Mouse (Mus musculus): ENCODE measurements around the gene Cfap20. TPM values are rescaled to one million over a fixed set of nuclear protein-coding genes. Genes with fewer than 3 reads are reported as not detected.

Cfap20 gene
- polyA plus RNA-seq, 1 experiment from 2014 or later, result 147 TPM

- WGBS, result 88% methylated on average over 5 of the region's 5 CpGs
- DNase-seq (ENCODE audit: low spot score), result no peak
Observed at GRCm38 (mm10) chr8:95440168-95440709, 5.6 kb upstream of the Cfap20 start.

DNA sequence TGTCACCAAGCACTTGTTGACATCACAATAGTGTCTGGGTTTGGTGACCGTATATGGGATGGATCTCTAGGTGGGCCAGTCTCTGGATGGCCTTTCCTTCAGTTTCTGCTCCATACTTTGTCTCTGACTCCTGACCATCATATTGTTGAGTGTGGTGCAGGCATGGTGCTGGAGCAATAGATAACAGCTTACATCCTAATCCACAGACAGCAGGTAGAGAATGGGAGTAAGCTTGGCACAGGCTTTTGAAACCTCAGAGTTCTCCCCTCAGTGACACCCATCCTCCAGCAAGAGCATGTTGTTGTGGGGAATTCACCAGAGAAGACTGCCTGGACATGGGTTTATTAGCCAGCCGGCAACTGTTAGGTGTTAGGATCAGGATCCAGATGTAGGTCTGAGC lies 4.8 kb upstream of the Cfap20 start:
- Histone ChIP-seq H3K4me1 (replicated peaks; ENCODE audit: control insufficient read depth, insufficient read depth, low read length) (no peaks in the 10 kb centered on the region), H3K27ac (ENCODE audit: low read depth, low read length) (no peak overlapping the region), H3K9me3 (ENCODE audit: control insufficient read depth, low read length) (no peaks in the 10 kb centered on the region), H3K4me2 (ENCODE audit: low read depth, low read length, severe bottlenecking) (no peak overlapping the region), H3K9ac (ENCODE audit: low read length) (no peak overlapping the region), H3K27me3 (ENCODE audit: control insufficient read depth, insufficient read depth, low read length) (no peaks in the 10 kb centered on the region), H3K36me3 (ENCODE audit: control insufficient read depth, insufficient read depth, low read length) (no peaks in the 10 kb centered on the region), H3K4me3 (ENCODE audit: low read depth, low read length) (no peak overlapping the region)
- DNase-seq (ENCODE audit: low spot score), result no peak
- WGBS, result 92% methylated on average over 2 of the region's 2 CpGs
- no peak for ATAC-seq (replicated peaks; ENCODE audit: low FRiP score)

More at GRCm38 (mm10) chr8:95440168-95440709, 5.6 kb upstream of the Cfap20 start:
- Histone ChIP-seq H3K4me1 (replicated peaks; ENCODE audit: control insufficient read depth, insufficient read depth, low read length) (no peaks in the 10 kb centered on the region), H3K9me3 (ENCODE audit: control insufficient read depth, low read length) (no peaks in the 10 kb centered on the region), H3K4me2 (ENCODE audit: low read depth, low read length, severe bottlenecking) (no peak overlapping the region), H3K27ac (ENCODE audit: low read depth, low read length) (no peak overlapping the region), H3K9ac (ENCODE audit: low read length) (no peak overlapping the region), H3K4me3 (ENCODE audit: low read depth, low read length) (no peak overlapping the region), H3K36me3 (ENCODE audit: control insufficient read depth, insufficient read depth, low read length) (no peaks in the 10 kb centered on the region), H3K27me3 (ENCODE audit: control insufficient read depth, insufficient read depth, low read length) (no peaks in the 10 kb centered on the region)
- no peak for ATAC-seq (replicated peaks; ENCODE audit: low FRiP score)

DNA sequence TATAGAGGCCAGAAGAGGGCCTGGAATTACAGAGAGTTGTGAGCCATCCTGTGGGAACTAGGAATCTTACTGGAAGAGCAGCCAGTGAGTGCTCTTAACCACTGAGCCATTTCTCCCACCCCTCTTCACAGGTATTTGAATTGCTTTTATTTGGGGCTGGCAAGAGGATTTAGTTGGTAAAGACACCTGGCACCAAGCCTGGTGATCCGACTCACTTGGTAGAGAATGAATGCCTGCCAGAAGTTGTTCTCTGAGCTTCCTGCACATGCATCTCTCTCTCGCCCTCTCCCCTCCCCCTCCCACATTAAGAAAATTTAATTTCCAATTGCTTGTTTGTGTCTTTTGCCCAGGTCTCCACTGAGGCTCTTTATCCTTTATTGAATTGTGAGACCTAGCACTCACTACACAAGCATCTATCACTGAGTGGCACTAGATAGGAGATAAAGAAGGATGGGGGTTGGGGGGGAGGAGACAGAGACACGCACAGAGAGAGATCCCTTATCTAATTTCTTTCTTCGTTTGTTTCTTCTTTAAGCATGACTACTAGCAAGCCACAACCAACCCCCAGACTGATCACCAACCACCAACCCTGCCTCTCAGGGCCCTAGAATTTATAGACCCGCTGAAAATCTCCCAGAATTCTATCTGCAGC lies 2.8 kb upstream of the Cfap20 start:
- Histone ChIP-seq H3K9me3 (ENCODE audit: control insufficient read depth, low read length) (no peaks in the 10 kb centered on the region), H3K27ac (ENCODE audit: low read depth, low read length) (no peak overlapping the region), H3K36me3 (ENCODE audit: control insufficient read depth, insufficient read depth, low read length) (no peaks in the 10 kb centered on the region), H3K4me3 (ENCODE audit: low read depth, low read length) (no peak overlapping the region), H3K4me1 (replicated peaks; ENCODE audit: control insufficient read depth, insufficient read depth, low read length) (peaks cover 8% of the 10 kb centered on the region; the same call in 1 of the 2 replicates), H3K9ac (ENCODE audit: low read length) (no peak overlapping the region), H3K27me3 (ENCODE audit: control insufficient read depth, insufficient read depth, low read length) (no peaks in the 10 kb centered on the region), H3K4me2 (ENCODE audit: low read depth, low read length, severe bottlenecking) (no peak overlapping the region)
- 67% methylated on average over 5 of the region's 5 CpGs for WGBS
- no peak for DNase-seq (ENCODE audit: low spot score)
- ATAC-seq (replicated peaks; ENCODE audit: low FRiP score), result no peak

DNA sequence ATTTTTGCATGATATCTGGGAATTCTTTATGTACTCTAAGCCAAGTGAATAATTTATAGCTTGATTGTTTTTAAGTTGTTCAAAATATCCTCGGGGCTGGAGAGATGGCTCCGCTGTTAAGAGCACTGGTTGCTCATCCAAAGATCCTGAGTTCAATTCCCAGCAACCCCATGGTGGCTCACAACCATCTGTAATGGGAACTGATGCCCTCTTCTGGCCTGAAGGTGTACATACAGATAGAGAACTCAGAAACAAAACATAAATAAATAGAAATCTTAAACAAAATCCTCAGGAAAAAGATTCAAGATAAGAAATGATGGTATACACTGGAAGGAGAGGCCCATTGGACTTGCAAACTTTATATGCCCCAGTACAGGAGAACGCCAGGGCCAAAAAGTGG lies 1.3 kb upstream of the Cfap20 start:
- ATAC-seq (replicated peaks; ENCODE audit: low FRiP score), result no peak
- no peak overlapping the region for H3K4me3 ChIP-seq (ENCODE audit: low read depth, low read length)
- H3K4me1 ChIP-seq (replicated peaks; ENCODE audit: control insufficient read depth, insufficient read depth, low read length), result peaks cover 8% of the 10 kb centered on the region; the same call in 1 of the 2 replicates
- no peak for DNase-seq (ENCODE audit: low spot score)
- no peaks in the 10 kb centered on the region for H3K36me3 ChIP-seq (ENCODE audit: control insufficient read depth, insufficient read depth, low read length)
- H3K9ac ChIP-seq (ENCODE audit: low read length), result no peak overlapping the region
- no peaks in the 10 kb centered on the region for H3K9me3 ChIP-seq (ENCODE audit: control insufficient read depth, low read length)
- 95% methylated on average over 3 of the region's 3 CpGs for WGBS
- H3K27me3 ChIP-seq (ENCODE audit: control insufficient read depth, insufficient read depth, low read length), result no peaks in the 10 kb centered on the region
- no peak overlapping the region for H3K27ac ChIP-seq (ENCODE audit: low read depth, low read length)
- no peak overlapping the region for H3K4me2 ChIP-seq (ENCODE audit: low read depth, low read length, severe bottlenecking)

DNA sequence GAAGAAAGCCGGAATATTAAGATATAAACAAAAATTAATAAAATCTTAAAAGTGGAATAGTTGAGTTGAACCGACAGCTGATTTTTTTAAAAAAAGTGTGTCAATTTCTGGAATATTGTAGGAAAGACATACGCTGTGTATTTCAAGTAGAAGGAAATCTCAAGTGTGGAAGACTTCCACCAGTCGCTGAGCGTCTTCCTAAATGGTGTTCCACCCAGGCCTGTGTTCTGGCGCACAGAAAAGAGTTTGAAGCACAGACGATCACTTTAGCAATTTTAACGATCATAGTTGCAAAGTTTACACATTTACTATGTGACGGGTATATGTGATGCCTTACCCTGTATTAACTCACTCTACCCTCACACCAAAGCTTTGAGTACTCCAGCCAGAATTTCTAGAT lies 802 bp upstream of the Cfap20 start:
- DNase-seq (ENCODE audit: low spot score), result no peak
- no peak overlapping the region for H3K27ac ChIP-seq (ENCODE audit: low read depth, low read length)
- H3K4me2 ChIP-seq (ENCODE audit: low read depth, low read length, severe bottlenecking), result no peak overlapping the region; the same call in 1 of the 2 replicates
- H3K36me3 ChIP-seq (ENCODE audit: control insufficient read depth, insufficient read depth, low read length), result no peaks in the 10 kb centered on the region
- no peaks in the 10 kb centered on the region for H3K27me3 ChIP-seq (ENCODE audit: control insufficient read depth, insufficient read depth, low read length)
- no peak overlapping the region for H3K4me3 ChIP-seq (ENCODE audit: low read depth, low read length)
- ATAC-seq (replicated peaks; ENCODE audit: low FRiP score), result no peak
- peaks cover 8% of the 10 kb centered on the region; the same call in 1 of the 2 replicates for H3K4me1 ChIP-seq (replicated peaks; ENCODE audit: control insufficient read depth, insufficient read depth, low read length)
- WGBS, result 94% methylated on average over 9 of the region's 9 CpGs
- no peak overlapping the region for H3K9ac ChIP-seq (ENCODE audit: low read length)
- no peaks in the 10 kb centered on the region for H3K9me3 ChIP-seq (ENCODE audit: control insufficient read depth, low read length)

DNA sequence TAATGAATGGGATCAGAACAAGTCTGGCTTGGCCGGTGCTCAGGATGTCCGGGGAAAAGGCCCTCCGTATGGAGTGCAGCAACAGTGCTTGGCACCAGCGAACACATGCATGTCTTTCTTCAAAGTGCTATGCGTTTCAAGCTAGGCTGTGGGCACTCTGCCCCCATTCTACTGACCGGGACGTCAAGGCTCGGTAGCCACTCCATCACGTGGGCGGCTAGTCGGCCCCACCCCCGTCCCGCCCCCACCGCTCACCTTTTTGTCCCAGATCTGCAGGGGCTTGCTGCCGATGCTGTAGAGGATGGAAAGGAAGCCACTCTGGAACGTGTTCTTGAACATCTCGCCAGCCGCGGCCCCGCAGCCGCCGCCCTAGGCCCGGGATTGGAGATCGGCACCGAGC lies 436 bp downstream of the Cfap20 start:
- no peaks in the 10 kb centered on the region for H3K9me3 ChIP-seq (ENCODE audit: control insufficient read depth, low read length)
- peak overlapping the region; percentile 85 for H3K9ac ChIP-seq (ENCODE audit: low read length)
- ATAC-seq (replicated peaks; ENCODE audit: low FRiP score), result peak; percentile 60
- peaks cover 13% of the 10 kb centered on the region; the same call in 1 of the 2 replicates for H3K4me1 ChIP-seq (replicated peaks; ENCODE audit: control insufficient read depth, insufficient read depth, low read length)
- H3K27me3 ChIP-seq (ENCODE audit: control insufficient read depth, insufficient read depth, low read length), result no peaks in the 10 kb centered on the region
- no peaks in the 10 kb centered on the region for H3K36me3 ChIP-seq (ENCODE audit: control insufficient read depth, insufficient read depth, low read length)
- DNase-seq (ENCODE audit: low spot score), result peak; percentile 82
- under 1% methylated on average over 25 of the region's 25 CpGs for WGBS
- peak overlapping the region; percentile 82 for H3K27ac ChIP-seq (ENCODE audit: low read depth, low read length)
- peak overlapping the region; percentile 87 for H3K4me2 ChIP-seq (ENCODE audit: low read depth, low read length, severe bottlenecking)
- peak overlapping the region; percentile 83 for H3K4me3 ChIP-seq (ENCODE audit: low read depth, low read length)

DNA sequence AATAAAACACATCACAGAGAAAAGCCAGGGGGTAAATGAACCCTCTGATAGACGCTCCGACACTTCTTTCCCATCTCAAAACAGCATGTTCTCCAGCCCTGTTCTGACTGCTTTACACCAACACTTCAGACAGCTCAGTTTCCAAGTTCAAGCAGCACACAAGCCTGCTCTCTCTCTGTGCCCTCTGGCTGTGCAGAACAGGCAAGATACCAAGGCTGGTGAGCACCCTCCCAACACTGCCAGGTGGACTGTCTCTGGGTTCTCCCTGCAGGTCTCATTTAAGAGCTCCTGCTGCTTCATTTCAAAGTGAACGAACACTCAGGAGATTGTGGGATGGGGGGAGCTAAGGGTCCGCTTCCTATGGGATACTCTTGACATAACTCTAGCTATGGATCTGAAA lies 1.5 kb downstream of the Cfap20 start:
- Histone ChIP-seq H3K27ac (ENCODE audit: low read depth, low read length) (no peak overlapping the region), H3K4me1 (replicated peaks; ENCODE audit: control insufficient read depth, insufficient read depth, low read length) (peaks cover 13% of the 10 kb centered on the region), H3K4me3 (ENCODE audit: low read depth, low read length) (peak overlapping the region; percentile 83), H3K27me3 (ENCODE audit: control insufficient read depth, insufficient read depth, low read length) (no peaks in the 10 kb centered on the region), H3K9me3 (ENCODE audit: control insufficient read depth, low read length) (no peaks in the 10 kb centered on the region), H3K9ac (ENCODE audit: low read length) (peak overlapping the region; percentile 85; the same call in 1 of the 2 replicates), H3K4me2 (ENCODE audit: low read depth, low read length, severe bottlenecking) (peak overlapping the region; percentile 87), H3K36me3 (ENCODE audit: control insufficient read depth, insufficient read depth, low read length) (no peaks in the 10 kb centered on the region)
- 75% methylated on average over 4 of the region's 4 CpGs for WGBS
- DNase-seq (ENCODE audit: low spot score) (no peak), ATAC-seq (replicated peaks; ENCODE audit: low FRiP score) (no peak)

- 92% methylated on average over 3 of the region's 3 CpGs for WGBS
- Histone ChIP-seq H3K4me2 (ENCODE audit: low read depth, low read length, severe bottlenecking) (no peak overlapping the region), H3K4me1 (replicated peaks; ENCODE audit: control insufficient read depth, insufficient read depth, low read length) (peaks cover 18% of the 10 kb centered on the region), H3K27me3 (ENCODE audit: control insufficient read depth, insufficient read depth, low read length) (no peaks in the 10 kb centered on the region), H3K36me3 (ENCODE audit: control insufficient read depth, insufficient read depth, low read length) (no peaks in the 10 kb centered on the region), H3K4me3 (ENCODE audit: low read depth, low read length) (no peak overlapping the region), H3K27ac (ENCODE audit: low read depth, low read length) (no peak overlapping the region), H3K9ac (ENCODE audit: low read length) (no peak overlapping the region), H3K9me3 (ENCODE audit: control insufficient read depth, low read length) (no peaks in the 10 kb centered on the region)
- DNase-seq (ENCODE audit: low spot score) (no peak), ATAC-seq (replicated peaks; ENCODE audit: low FRiP score) (no peak)
Observed at GRCm38 (mm10) chr8:95432471-95432870, 2.2 kb downstream of the Cfap20 start.

DNA sequence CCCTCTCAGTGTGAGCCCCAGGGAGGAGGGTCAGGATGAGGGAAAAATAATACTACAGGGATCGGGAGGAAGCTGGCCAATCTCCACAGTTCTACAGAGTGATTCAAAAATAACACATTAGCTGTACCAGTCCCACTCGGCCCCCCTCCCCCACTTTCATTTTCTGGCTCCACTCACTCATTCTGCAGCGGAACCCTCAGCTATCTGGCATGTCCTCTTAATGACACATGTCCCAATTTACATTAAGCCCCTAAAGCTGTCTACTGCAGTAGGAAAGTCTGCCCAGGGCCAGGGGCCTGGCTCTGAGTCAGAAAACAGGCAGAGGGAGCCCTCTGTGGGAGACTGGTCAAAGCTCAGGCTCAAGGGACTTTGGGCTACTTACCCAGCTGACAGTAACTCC lies 4.7 kb downstream of the Cfap20 start:
- H3K9me3 ChIP-seq (ENCODE audit: control insufficient read depth, low read length), result no peaks in the 10 kb centered on the region
- peak overlapping the region; percentile 34 for H3K4me2 ChIP-seq (ENCODE audit: low read depth, low read length, severe bottlenecking)
- 28% methylated on average over 3 of the region's 3 CpGs for WGBS
- peak overlapping the region; percentile 79 for H3K27ac ChIP-seq (ENCODE audit: low read depth, low read length)
- no peak overlapping the region; the same call in 1 of the 2 replicates for H3K9ac ChIP-seq (ENCODE audit: low read length)
- H3K36me3 ChIP-seq (ENCODE audit: control insufficient read depth, insufficient read depth, low read length), result no peaks in the 10 kb centered on the region
- peaks cover 23% of the 10 kb centered on the region for H3K4me1 ChIP-seq (replicated peaks; ENCODE audit: control insufficient read depth, insufficient read depth, low read length)
- DNase-seq (ENCODE audit: low spot score), result peak; percentile 70
- ATAC-seq (replicated peaks; ENCODE audit: low FRiP score), result peak; percentile 29
- H3K4me3 ChIP-seq (ENCODE audit: low read depth, low read length), result no peak overlapping the region
- no peaks in the 10 kb centered on the region for H3K27me3 ChIP-seq (ENCODE audit: control insufficient read depth, insufficient read depth, low read length)

All from forebrain, embryonic 11.5 days (tissue).